Mouse (Mus musculus) MEL (cell line): ENCODE results near the gene Rexo4. TPM values are rescaled to one million over a fixed set of nuclear protein-coding genes. Genes with fewer than 3 reads are reported as not detected.

Source experiments
- DNase-seq: peaks from one replicate; pipeline ENCODE4 v3.0.0; 2011; ENCODE audit warnings: low read depth, low spot score
- H3K27ac ChIP-seq: 2 replicates; pipeline ENCODE4 v1.5.1; 2012; ENCODE audit warnings: low read depth, mild to moderate bottlenecking, control low read depth, low read length, moderate library complexity; ENCODE audit not compliant: control insufficient read depth
- H3K27me3 ChIP-seq, 2 experiments: fragments of 150-350 bp in 1 of 2; sonication (generic) in 1 of 2; 2 replicates each; pipeline ENCODE4 v1.6.1; 2012; ENCODE audit warnings: low read length in 2 of 2, mild to moderate bottlenecking in 2 of 2, improper control_type of control experiment in 1 of 2, moderate library complexity in 1 of 2; ENCODE audit not compliant: insufficient read depth in 2 of 2, control insufficient read depth in 1 of 2
- H3K36me3 ChIP-seq, 2 experiments: 2 replicates each; pipeline ENCODE4 v1.6.1; 2012 to 2014; ENCODE audit warnings: low read length in 2 of 2, improper control_type of control experiment in 1 of 2, inconsistent platforms in 1 of 2, mild to moderate bottlenecking in 1 of 2; ENCODE audit not compliant: insufficient read depth in 2 of 2, control insufficient read depth in 1 of 2
- H3K4me1 ChIP-seq, 2 experiments: fragments of 150-350 bp in 1 of 2; sonication (generic) in 1 of 2; 2 replicates each; pipeline ENCODE4 v1.6.1; 2012; ENCODE audit warnings: low read length in 2 of 2, improper control_type of control experiment in 1 of 2, mild to moderate bottlenecking in 1 of 2; ENCODE audit not compliant: insufficient read depth in 2 of 2, control insufficient read depth in 1 of 2
- H3K4me3 ChIP-seq, 2 experiments: fragments of 150-350 bp in 1 of 2; sonication (generic) in 1 of 2; 2 replicates each; pipeline ENCODE4 v1.5.1; 2012; ENCODE audit warnings: low read depth in 2 of 2, low read length in 2 of 2, mild to moderate bottlenecking in 2 of 2, moderate library complexity in 2 of 2, control low read depth in 1 of 2, improper control_type of control experiment in 1 of 2; ENCODE audit not compliant: control insufficient read depth in 1 of 2, insufficient read depth in 1 of 2
- H3K79me2 ChIP-seq: 2 replicates; pipeline ENCODE4 v1.6.1; 2012; ENCODE audit warnings: mild to moderate bottlenecking, low read length, moderate library complexity; ENCODE audit not compliant: control insufficient read depth, poor library complexity, insufficient read depth
- H3K9ac ChIP-seq: 2 replicates; pipeline ENCODE4 v1.6.1; 2012; ENCODE audit warnings: low read depth, mild to moderate bottlenecking, control low read depth, low read length, moderate library complexity; ENCODE audit not compliant: control insufficient read depth, poor library complexity, severe bottlenecking
- H3K9me3 ChIP-seq: fragments of 150-350 bp; sonication (generic); replicated peaks from 2 replicates; pipeline ENCODE4 v1.6.1; 2012; ENCODE audit warnings: mild to moderate bottlenecking, low read length, improper control_type of control experiment, moderate library complexity; ENCODE audit not compliant: insufficient read depth
- E2F4 ChIP-seq: IDR thresholded peaks from 2 replicates; pipeline ENCODE4 v1.6.1; 2011; ENCODE audit warnings: low read depth, low read length, improper control_type of control experiment, borderline replicate concordance
- GABPA ChIP-seq: IDR thresholded peaks from 2 replicates; pipeline ENCODE4 v1.6.1; 2012; ENCODE audit warnings: low read depth, mild to moderate bottlenecking, inconsistent platforms, low read length, improper control_type of control experiment, moderate library complexity
- GATA1 ChIP-seq: IDR thresholded peaks from 2 replicates; pipeline ENCODE4 v1.6.1; 2011; ENCODE audit warnings: low read depth, low read length, improper control_type of control experiment
- MAX ChIP-seq: IDR thresholded peaks from 2 replicates; pipeline ENCODE4 v1.6.1; 2011; ENCODE audit warnings: low read length, improper control_type of control experiment
- MEF2A ChIP-seq: IDR thresholded peaks from 2 replicates; pipeline ENCODE4 v1.6.1; 2014; ENCODE audit warnings: low read depth, mild to moderate bottlenecking, inconsistent platforms, low read length, improper control_type of control experiment; ENCODE audit not compliant: poor library complexity, insufficient replicate concordance, severe bottlenecking; ENCODE audit errors: extremely low read depth
- MXI1 ChIP-seq: IDR thresholded peaks from 2 replicates; pipeline ENCODE4 v1.6.1; 2011; ENCODE audit warnings: mild to moderate bottlenecking, low read depth, low read length, improper control_type of control experiment
- POLR2A ChIP-seq, 2 experiments: IDR thresholded peaks; 2 replicates each; pipeline ENCODE4 v1.6.1; 2011 to 2012; ENCODE audit warnings: low read length in 2 of 2, mild to moderate bottlenecking in 2 of 2, control low read depth in 1 of 2, improper control_type of control experiment in 1 of 2, low read depth in 1 of 2, moderate library complexity in 1 of 2; ENCODE audit not compliant: control insufficient read depth in 1 of 2, insufficient read depth in 1 of 2, poor library complexity in 1 of 2
- SIN3A ChIP-seq: IDR thresholded peaks from 2 replicates; pipeline ENCODE4 v1.6.1; 2012; ENCODE audit warnings: low read length, improper control_type of control experiment, inconsistent platforms
- SMC3 ChIP-seq: IDR thresholded peaks from 2 replicates; pipeline ENCODE4 v1.6.1; 2011; ENCODE audit warnings: low read depth, low read length, improper control_type of control experiment
- TAL1 ChIP-seq: IDR thresholded peaks from 2 replicates; pipeline ENCODE4 v1.6.1; 2012; ENCODE audit warnings: mild to moderate bottlenecking, inconsistent platforms, low read length, moderate library complexity, mixed read lengths
- TCF12 ChIP-seq: IDR thresholded peaks from 2 replicates; pipeline ENCODE4 v1.6.1; 2014; ENCODE audit warnings: low read depth, mild to moderate bottlenecking, inconsistent platforms, low read length, improper control_type of control experiment, moderate library complexity
- UBTF ChIP-seq: IDR thresholded peaks from 2 replicates; pipeline ENCODE4 v1.6.1; 2012; ENCODE audit warnings: low read depth, mild to moderate bottlenecking, inconsistent platforms, low read length, improper control_type of control experiment, moderate library complexity, borderline replicate concordance; ENCODE audit not compliant: insufficient read depth
- ZKSCAN1 ChIP-seq: IDR thresholded peaks from 2 replicates; pipeline ENCODE4 v1.6.1; 2012; ENCODE audit warnings: low read depth, mild to moderate bottlenecking, inconsistent platforms, low read length, improper control_type of control experiment, moderate library complexity
- ZMIZ1 ChIP-seq: IDR thresholded peaks from 2 replicates; pipeline ENCODE4 v1.6.1; 2012; ENCODE audit warnings: low read depth, mild to moderate bottlenecking, inconsistent platforms, low read length, improper control_type of control experiment, moderate library complexity
- ZNF384 ChIP-seq: IDR thresholded peaks from 2 replicates; pipeline ENCODE4 v1.6.1; 2012; ENCODE audit warnings: low read depth, mild to moderate bottlenecking, inconsistent platforms, low read length, improper control_type of control experiment
- polyA plus RNA-seq, 2 experiments: library from polyadenylated mRNA; stranded (reverse) in 1 of 2; unstranded in 1 of 2; fragments of >175 nt in 1 of 2; fragments of >200 nt in 1 of 2; gene quantifications; 2 replicates each; pipeline versions ENCODE4 v1.2.1 to v1.2.4; 2012; ENCODE audit warnings: low replicate concordance in 2 of 2, low read depth in 1 of 2; ENCODE audit not compliant: insufficient read length in 2 of 2, insufficient read depth in 1 of 2, missing spikeins in 1 of 2
- total RNA-seq: library from RNA; depleted of rRNA; stranded (reverse); fragments of 300-350 nt; gene quantifications from 2 replicates; pipeline ENCODE4 v1.2.3, GENCODE M21; 2012

The Rexo4 gene
- total and polyA plus RNA-seq, 3 experiments = 52.4 to 66.6 TPM; not detected in 1

- H3K27me3 ChIP-seq = no peaks in the 10 kb centered on the region
- no peak overlapping the region for H3K27ac ChIP-seq
- no peak overlapping the region for H3K9ac ChIP-seq
- no peak for DNase-seq
- peaks cover 7% of the 10 kb centered on the region for H3K79me2 ChIP-seq
- H3K4me3 ChIP-seq = no peak overlapping the region
- peaks cover 1% of the 10 kb centered on the region in 2 experiments; a peak in 1 of 4 replicates for H3K4me1 ChIP-seq
- H3K9me3 ChIP-seq = no peaks in the 10 kb centered on the region
- TF ChIP-seq MXI1 (no peak), ZNF384 (no peak), SIN3A (no peak)
- peaks cover 5 to 23% of the 10 kb centered on the region in 2 experiments for H3K36me3 ChIP-seq
Measured at GRCm38 (mm10) chr2:26956811-26957487, 7.2 kb downstream of the Rexo4 start.

GRCm38 (mm10) chr2:26954735-26955395 lies 9.3 kb downstream of the Rexo4 start:
- peaks cover 0 to 21% of the 10 kb centered on the region in 2 experiments; a peak in 2 of 4 replicates for H3K36me3 ChIP-seq
- H3K27me3 ChIP-seq = no peaks in the 10 kb centered on the region
- no peak overlapping the region for H3K9ac ChIP-seq
- no peaks in the 10 kb centered on the region for H3K79me2 ChIP-seq
- DNase-seq = no peak
- no peak overlapping the region for H3K27ac ChIP-seq
- TF ChIP-seq ZKSCAN1 (no peak), TCF12 (no peak), UBTF (no peak), MAX (no peak), POLR2A (IDR thresholded peaks at IDR 0.05; ENCODE audit: control insufficient read depth in 1 of 2, insufficient read depth in 1 of 2, low read depth in 1 of 2, low read length in 2 of 2, poor library complexity in 1 of 2) (no peak), GATA1 (no peak), SMC3 (no peak), GABPA (no peak), ZNF384 (no peak), ZMIZ1 (no peak), MEF2A (no peak), TAL1 (no peak), E2F4 (no peak)
- H3K4me3 ChIP-seq = no peak overlapping the region
- H3K9me3 ChIP-seq = no peaks in the 10 kb centered on the region
- H3K4me1 ChIP-seq = no peaks in the 10 kb centered on the region
